Mouse (Mus musculus) subcutaneous adipose tissue, adult 2 months (tissue): ENCODE data around the gene Coro2b. TPM values are rescaled to one million over a fixed set of nuclear protein-coding genes. Genes with fewer than 3 reads are reported as not detected.

Experiments used
- polyA plus RNA-seq: library from polyadenylated mRNA; depleted of rRNA; stranded (reverse); fragments of >200 nt; gene quantifications from 2 replicates; pipeline ENCODE4 v1.2.3, GENCODE M21; 2012; ENCODE audit warnings: low replicate concordance; rRNA removed

Gene Coro2b
- 22.9 and 38.7 TPM in 2 replicates for polyA plus RNA-seq

GRCm38 (mm10) chr9:62536655-62537631 is at the start of gene Coro2b:
Gene Coro2b (minus strand): TSS chr9:62537044.

Other genes starting within 250 kb of the Coro2b start
- 23.4 and 30.5 TPM in 2 replicates for gene Anp32a, start 195.8 kb downstream of the Coro2b start, polyA plus RNA-seq
- gene Itga11, start 140.8 kb upstream of the Coro2b start, polyA plus RNA-seq: 8.0 TPM in 2 replicates